Mouse (Mus musculus): ENCODE measurements at regions not wholly inside any gene's neighbourhood (a gene's known extent, or its start where the extent isn't known, plus 50 kb on each side); places are given as distances from the start of the nearest gene placed in this dataset.

GRCm38 (mm10) chr6:71030541-71030940, 74.2 kb downstream of the Foxi3 start:
- peak; percentile 62 for TF ChIP-seq CTCF (IDR thresholded peaks at IDR 0.05; ENCODE audit: low read depth)
- Histone ChIP-seq H3K36me3 (ENCODE audit: control insufficient read depth, insufficient read depth) (no peaks in the 10 kb centered on the region), H3K9ac (ENCODE audit: low read depth, low read length) (no peak overlapping the region), H3K4me1 (replicated peaks; ENCODE audit: control insufficient read depth, insufficient read depth, low read length) (no peaks in the 10 kb centered on the region), H3K4me3 (ENCODE audit: low read depth, low read length) (no peak overlapping the region), H3K27me3 (replicated peaks; ENCODE audit: control insufficient read depth, insufficient read depth, low read length) (no peaks in the 10 kb centered on the region), H3K9me3 (ENCODE audit: control insufficient read depth) (no peaks in the 10 kb centered on the region), H3K4me2 (replicated peaks; ENCODE audit: low read depth) (no peak overlapping the region), H3K27ac (ENCODE audit: low read depth, low read length) (no peak overlapping the region)
- 69% methylated on average over 5 of the region's 5 CpGs for WGBS
- ATAC-seq: no peak

- Histone ChIP-seq H3K9ac (ENCODE audit: low read depth, low read length) (no peak overlapping the region), H3K27ac (ENCODE audit: low read depth, low read length) (no peak overlapping the region), H3K9me3 (ENCODE audit: control insufficient read depth) (no peaks in the 10 kb centered on the region), H3K4me3 (ENCODE audit: low read depth, low read length) (no peak overlapping the region), H3K36me3 (ENCODE audit: control insufficient read depth, insufficient read depth) (no peaks in the 10 kb centered on the region), H3K4me2 (replicated peaks; ENCODE audit: low read depth) (no peak overlapping the region), H3K4me1 (replicated peaks; ENCODE audit: control insufficient read depth, insufficient read depth, low read length) (no peaks in the 10 kb centered on the region), H3K27me3 (replicated peaks; ENCODE audit: control insufficient read depth, insufficient read depth, low read length) (no peaks in the 10 kb centered on the region)
- ATAC-seq: no peak
- WGBS: 79% methylated on average over 3 of the region's 3 CpGs
- no peak for TF ChIP-seq CTCF (IDR thresholded peaks at IDR 0.05; ENCODE audit: low read depth)
Measured at GRCm38 (mm10) chr6:71044241-71044640, 87.9 kb downstream of the Foxi3 start.

GRCm38 (mm10) chr6:71045261-71045660, 88.9 kb downstream of the Foxi3 start:
- no peaks in the 10 kb centered on the region for H3K36me3 ChIP-seq (ENCODE audit: control insufficient read depth, insufficient read depth)
- H3K27me3 ChIP-seq (replicated peaks; ENCODE audit: control insufficient read depth, insufficient read depth, low read length): no peaks in the 10 kb centered on the region
- no peaks in the 10 kb centered on the region for H3K9me3 ChIP-seq (ENCODE audit: control insufficient read depth)
- no peak for ATAC-seq
- H3K4me2 ChIP-seq (replicated peaks; ENCODE audit: low read depth): no peak overlapping the region
- H3K9ac ChIP-seq (ENCODE audit: low read depth, low read length): no peak overlapping the region
- H3K27ac ChIP-seq (ENCODE audit: low read depth, low read length): no peak overlapping the region
- WGBS: 89% methylated on average over 4 of the region's 4 CpGs
- no peak for TF ChIP-seq CTCF (IDR thresholded peaks at IDR 0.05; ENCODE audit: low read depth)
- H3K4me1 ChIP-seq (replicated peaks; ENCODE audit: control insufficient read depth, insufficient read depth, low read length): no peaks in the 10 kb centered on the region
- no peak overlapping the region for H3K4me3 ChIP-seq (ENCODE audit: low read depth, low read length)

- TF ChIP-seq CTCF (IDR thresholded peaks at IDR 0.05; ENCODE audit: low read depth): no peak
- no peak for ATAC-seq
- H3K36me3 ChIP-seq (ENCODE audit: control insufficient read depth, insufficient read depth): no peaks in the 10 kb centered on the region
- H3K9me3 ChIP-seq (ENCODE audit: control insufficient read depth): no peaks in the 10 kb centered on the region
- H3K4me3 ChIP-seq (ENCODE audit: low read depth, low read length): peak overlapping the region; percentile 35
- no peak overlapping the region; the same call in 1 of the 2 replicates for H3K9ac ChIP-seq (ENCODE audit: low read depth, low read length)
- no peaks in the 10 kb centered on the region for H3K27me3 ChIP-seq (replicated peaks; ENCODE audit: control insufficient read depth, insufficient read depth, low read length)
- WGBS: 3% methylated on average over 38 of the region's 38 CpGs
- H3K27ac ChIP-seq (ENCODE audit: low read depth, low read length): no peak overlapping the region
- H3K4me1 ChIP-seq (replicated peaks; ENCODE audit: control insufficient read depth, insufficient read depth, low read length): no peaks in the 10 kb centered on the region
- H3K4me2 ChIP-seq (replicated peaks; ENCODE audit: low read depth): peak overlapping the region; percentile 80
Measured at GRCm38 (mm10) chr6:71048199-71049094, 92.1 kb downstream of the Foxi3 start.

GRCm38 (mm10) chr6:71050248-71050647, 93.9 kb downstream of the Foxi3 start:
- Histone ChIP-seq H3K4me1 (replicated peaks; ENCODE audit: control insufficient read depth, insufficient read depth, low read length) (no peaks in the 10 kb centered on the region), H3K27ac (ENCODE audit: low read depth, low read length) (no peak overlapping the region), H3K36me3 (ENCODE audit: control insufficient read depth, insufficient read depth) (no peaks in the 10 kb centered on the region), H3K27me3 (replicated peaks; ENCODE audit: control insufficient read depth, insufficient read depth, low read length) (no peaks in the 10 kb centered on the region), H3K9ac (ENCODE audit: low read depth, low read length) (no peak overlapping the region), H3K9me3 (ENCODE audit: control insufficient read depth) (no peaks in the 10 kb centered on the region), H3K4me3 (ENCODE audit: low read depth, low read length) (no peak overlapping the region), H3K4me2 (replicated peaks; ENCODE audit: low read depth) (no peak overlapping the region)
- no peak for TF ChIP-seq CTCF (IDR thresholded peaks at IDR 0.05; ENCODE audit: low read depth)
- no peak for ATAC-seq
- 53% methylated on average over 5 of the region's 5 CpGs for WGBS

GRCm38 (mm10) chr6:71050754-71051213, 93.5 kb downstream of the Thnsl2 start:
- Histone ChIP-seq H3K4me3 (ENCODE audit: low read depth, low read length) (no peak overlapping the region), H3K36me3 (ENCODE audit: control insufficient read depth, insufficient read depth) (no peaks in the 10 kb centered on the region), H3K27ac (ENCODE audit: low read depth, low read length) (no peak overlapping the region), H3K27me3 (replicated peaks; ENCODE audit: control insufficient read depth, insufficient read depth, low read length) (no peaks in the 10 kb centered on the region), H3K9ac (ENCODE audit: low read depth, low read length) (no peak overlapping the region), H3K9me3 (ENCODE audit: control insufficient read depth) (no peaks in the 10 kb centered on the region), H3K4me2 (replicated peaks; ENCODE audit: low read depth) (no peak overlapping the region), H3K4me1 (replicated peaks; ENCODE audit: control insufficient read depth, insufficient read depth, low read length) (no peaks in the 10 kb centered on the region)
- 30% methylated on average over 14 of the region's 14 CpGs for WGBS
- no peak for TF ChIP-seq CTCF (IDR thresholded peaks at IDR 0.05; ENCODE audit: low read depth)
- no peak for ATAC-seq
